ENCODE assay signal across 9 mouse cellular contexts in the genomic region with DNA sequence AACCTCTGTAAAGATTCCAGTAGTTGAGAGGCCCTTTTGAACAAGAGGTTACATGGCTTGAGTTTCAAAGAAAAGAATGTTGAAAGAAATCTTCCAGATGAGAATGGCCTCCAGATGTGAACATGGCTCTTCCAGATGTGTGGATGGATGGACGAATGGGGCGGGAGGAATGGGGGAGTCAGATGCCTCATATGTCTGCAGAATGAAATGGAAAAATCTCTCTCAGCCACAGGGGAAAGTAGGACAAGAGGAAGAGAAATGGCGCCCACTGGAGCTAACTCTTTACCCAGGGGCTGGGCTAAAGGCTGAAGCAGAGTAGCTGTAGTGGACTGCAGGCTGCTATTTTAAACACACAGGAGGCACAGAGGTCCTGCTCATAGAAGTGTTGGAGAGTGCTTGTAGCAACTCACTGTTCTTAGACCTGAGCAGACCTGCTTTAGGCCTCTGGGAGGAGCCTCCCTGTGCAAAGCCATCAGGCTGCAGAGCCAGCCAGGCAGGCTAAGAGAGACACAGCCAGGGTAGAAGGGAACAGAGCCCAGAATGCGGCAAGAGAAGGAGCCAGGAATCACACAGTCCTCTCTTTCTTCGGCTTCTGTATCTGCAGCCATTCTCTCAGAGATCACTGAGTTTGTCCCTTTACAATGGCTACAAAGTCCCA. TPM values are rescaled to one million over a fixed set of nuclear protein-coding genes. Genes with fewer than 3 reads are reported as not detected.
DNase-seq lines count a peak whose midpoint lies in the region; ATAC-seq lines count a peak whose summit lies in the region.
"Had no signal": no experiment of that assay in that cellular context is flagged by ENCODE, and none has a peak within 500 bp of the region (broad histone marks: within the 10 kb centered on the region; RNA-seq: fewer than 3 reads in every experiment).

No protein-coding gene starts in this region.

- H3K4me1 ChIP-seq in kidney, embryonic 16.5 days (ENCODE audit: insufficient read depth, low read length): peaks cover 27% of the 10 kb centered on the region
- peaks cover 24% of the 10 kb centered on the region; the same call in 1 of the 2 replicates for H3K4me1 ChIP-seq in stomach, embryonic 15.5 days

- H3K36me3 ChIP-seq in kidney, embryonic 16.5 days (ENCODE audit: insufficient read depth, low read length): no peaks in the 10 kb centered on the region
- no peaks in the 10 kb centered on the region for H3K36me3 ChIP-seq in stomach, embryonic 15.5 days
- H3K36me3 ChIP-seq: liver, embryonic 15.5 days had no signal

- H3K9me3 ChIP-seq in kidney, embryonic 16.5 days (ENCODE audit: low read length): no peaks in the 10 kb centered on the region
- H3K9me3 ChIP-seq in stomach, embryonic 15.5 days: no peaks in the 10 kb centered on the region
- H3K9me3 ChIP-seq: liver, embryonic 15.5 days had no signal

- 65% methylated on average over 5 of the region's 5 CpGs for WGBS in kidney, embryonic 16.5 days
- 71% methylated on average over 5 of the region's 5 CpGs for WGBS in stomach, embryonic 15.5 days

- peak overlapping the region; percentile 84; the same call in 1 of the 2 replicates for H3K27ac ChIP-seq in kidney, embryonic 16.5 days (ENCODE audit: low read length)
- peak overlapping the region; percentile 71 for H3K27ac ChIP-seq in stomach, embryonic 15.5 days
- H3K27ac ChIP-seq: liver, embryonic 15.5 days had no signal

- DNase-seq in urinary bladder, postnatal 14 days (ENCODE audit: low spot score): peak; percentile 53
- no peak for DNase-seq in urinary bladder, postnatal 10 days (ENCODE audit: low spot score)
- peak; percentile 55 for DNase-seq in heart, adult 8-10 months (ENCODE audit: low spot score)
- no peak for DNase-seq in T-cell, adult 2 months (ENCODE audit: low spot score)
- DNase-seq in left cerebral cortex, adult 18-20 months (ENCODE audit: low spot score in 2 of 2): no peak
- DNase-seq in adrenal gland, postnatal 14 days: no peak

- no peak overlapping the region for H3K4me2 ChIP-seq in kidney, embryonic 16.5 days (replicated peaks; ENCODE audit: low read depth, low read length)
- no peak overlapping the region for H3K4me2 ChIP-seq in stomach, embryonic 15.5 days
- H3K4me2 ChIP-seq: liver, embryonic 15.5 days had no signal

- H3K27me3 ChIP-seq in kidney, embryonic 16.5 days (ENCODE audit: insufficient read depth, low read length): no peaks in the 10 kb centered on the region
- no peaks in the 10 kb centered on the region for H3K27me3 ChIP-seq in stomach, embryonic 15.5 days (replicated peaks)
- H3K27me3 ChIP-seq: liver, embryonic 15.5 days had no signal

- H3K4me3 ChIP-seq in kidney, embryonic 16.5 days (ENCODE audit: low read length): no peak overlapping the region
- no peak overlapping the region for H3K4me3 ChIP-seq in stomach, embryonic 15.5 days (replicated peaks)
- H3K4me3 ChIP-seq: liver, embryonic 15.5 days had no signal

- peak; percentile 65; the same call in 1 of the 2 replicates for ATAC-seq in kidney, embryonic 16.5 days (ENCODE audit: low FRiP score, low TSS enrichment)
- peak; percentile 42; the same call in 1 of the 2 replicates for ATAC-seq in stomach, embryonic 15.5 days (ENCODE audit: insufficient read depth, low FRiP score, low read depth)

- no peak overlapping the region for H3K9ac ChIP-seq in kidney, embryonic 16.5 days (replicated peaks; ENCODE audit: low read length)
- no peak overlapping the region for H3K9ac ChIP-seq in stomach, embryonic 15.5 days
- H3K9ac ChIP-seq: liver, embryonic 15.5 days had no signal

RNA-seq across cellular contexts. Expression of a gene that starts 23.9 kb away (rescaled TPM):
- not detected for total RNA-seq in heart, adult 8-10 months (2022)
- polyA plus RNA-seq in kidney, embryonic 16.5 days (2015; fragmentation: Nextera tagmentation; extraction: Ambion mirVana): 0.29 TPM in 1 of 2 replicates, not detected in the other
- 1.0 and 4.0 TPM in 2 replicates for polyA plus RNA-seq in stomach, embryonic 15.5 days (2015; fragmentation: Nextera tagmentation; extraction: Ambion mirVana)
- total RNA-seq in left cerebral cortex, adult 18-20 months (2021): not detected
- not detected in 2 replicates for total RNA-seq in adrenal gland, postnatal 14 days (2021)
- polyA plus RNA-seq: liver, embryonic 15.5 days had no signal

RNA-seq across cellular contexts. Expression of a gene that starts 28.2 kb away (rescaled TPM):
- 10 to 100 TPM; 24.4 to 52.4 (median 41.1) TPM for total RNA-seq in heart, adult 8-10 months (2022)
- 56.3 and 67.2 TPM in 2 replicates for polyA plus RNA-seq in kidney, embryonic 16.5 days (2015; fragmentation: Nextera tagmentation; extraction: Ambion mirVana)
- polyA plus RNA-seq in stomach, embryonic 15.5 days (2015; fragmentation: Nextera tagmentation; extraction: Ambion mirVana): 77.5 and 112 TPM in 2 replicates
- 1 to 10 TPM; 3.4 to 6.6 TPM for total RNA-seq in left cerebral cortex, adult 18-20 months (2021)
- 56.4 and 62.6 TPM in 2 replicates for total RNA-seq in adrenal gland, postnatal 14 days (2021)

Comparison
In these comparisons a context has a peak if more than half of its experiments do, and no peak if none do; other contexts are left out.
1. DNase-seq: peak in urinary bladder, postnatal 14 days (single experiment) and heart, adult 8-10 months (single experiment); none in urinary bladder, postnatal 10 days (single experiment), T-cell, adult 2 months (single experiment), left cerebral cortex, adult 18-20 months (0 of 2) and adrenal gland, postnatal 14 days (single experiment).